Mouse (Mus musculus): ENCODE results near the gene Ppara.
A peak's percentile ranks its signal among the peaks of the same experiment; 100 is the strongest.

Ppara gene

GRCm38 (mm10) chr15:85734571-85735033 lies at the start of gene Ppara:
Gene Ppara, plus strand, starts transcription at chr15:85734983.
- no peak for DNase-seq

- peak; percentile 45 for DNase-seq
Observed at GRCm38 (mm10) chr15:85686641-85687395, 48.0 kb upstream of the Ppara start.

- no peak for DNase-seq
Observed at GRCm38 (mm10) chr15:85687630-85688410, 47.0 kb upstream of the Ppara start.

- no peak for DNase-seq
Observed at GRCm38 (mm10) chr15:85688734-85689133, 46.0 kb upstream of the Ppara start.

- DNase-seq, result no peak
Observed at GRCm38 (mm10) chr15:85689523-85689922, 45.3 kb upstream of the Ppara start.

- DNase-seq, result no peak
Observed at GRCm38 (mm10) chr15:85690058-85690457, 44.7 kb upstream of the Ppara start.

GRCm38 (mm10) chr15:85690875-85691274 lies 43.9 kb upstream of the Ppara start:
- no peak for DNase-seq

GRCm38 (mm10) chr15:85693115-85693514 lies 41.7 kb upstream of the Ppara start:
- no peak for DNase-seq

- no peak for DNase-seq
Observed at GRCm38 (mm10) chr15:85693819-85694218, 41.0 kb upstream of the Ppara start.

GRCm38 (mm10) chr15:85694379-85694778 lies 40.4 kb upstream of the Ppara start:
- DNase-seq, result no peak

GRCm38 (mm10) chr15:85695304-85695703 lies 39.5 kb upstream of the Ppara start:
- DNase-seq, result no peak

- DNase-seq, result peak; percentile 26
Observed at GRCm38 (mm10) chr15:85698345-85699034, 36.3 kb upstream of the Ppara start.

- peak; percentile 84 for DNase-seq
Observed at GRCm38 (mm10) chr15:85699452-85699851, 35.3 kb upstream of the Ppara start.

GRCm38 (mm10) chr15:85699862-85700501 lies 34.8 kb upstream of the Ppara start:
- DNase-seq, result peak; percentile 59

- peak; percentile 19 for DNase-seq
Observed at GRCm38 (mm10) chr15:85700716-85701115, 34.1 kb upstream of the Ppara start.

- DNase-seq, result peak; percentile 28
Observed at GRCm38 (mm10) chr15:85701128-85701930, 33.5 kb upstream of the Ppara start.

- DNase-seq, result peak; percentile 88
Observed at GRCm38 (mm10) chr15:85702411-85702951, 32.3 kb upstream of the Ppara start.

- peak; percentile 79 for DNase-seq
Observed at GRCm38 (mm10) chr15:85703194-85703641, 31.6 kb upstream of the Ppara start.

- DNase-seq, result peak; percentile 33
Observed at GRCm38 (mm10) chr15:85703858-85704257, 30.9 kb upstream of the Ppara start.

- DNase-seq, result peak; percentile 23
Observed at GRCm38 (mm10) chr15:85704341-85705012, 30.3 kb upstream of the Ppara start.

- peak; percentile 26 for DNase-seq
Observed at GRCm38 (mm10) chr15:85705013-85705528, 29.7 kb upstream of the Ppara start.
